Mouse (Mus musculus) forebrain, embryonic 10.5 days (tissue): ENCODE results near the gene Cd209g. TPM values are rescaled to one million over a fixed set of nuclear protein-coding genes. Genes with fewer than 3 reads are reported as not detected.

ENCODE experiments used
- DNase-seq: peaks from one replicate; pipeline ENCODE4 v3.0.0-alpha.2; 2017; ENCODE audit warnings: low spot score; ENCODE audit errors: extremely low spot score
- H3K27ac ChIP-seq: fragments of 300-500 bp; sonication (generic); 2 replicates; pipeline ENCODE4 v1.5.1; 2016; ENCODE audit warnings: mild to moderate bottlenecking
- H3K27me3 ChIP-seq: fragments of 300-500 bp; sonication (generic); 2 replicates; pipeline ENCODE4 v1.6.1; 2016; ENCODE audit warnings: mild to moderate bottlenecking; ENCODE audit not compliant: poor library complexity, severe bottlenecking
- H3K36me3 ChIP-seq: fragments of 300-500 bp; sonication (generic); replicated peaks from 2 replicates; pipeline ENCODE4 v1.6.1; 2016; ENCODE audit warnings: mild to moderate bottlenecking, moderate library complexity
- H3K4me1 ChIP-seq: fragments of 300-500 bp; sonication (generic); 2 replicates; pipeline ENCODE4 v1.6.1; 2016
- H3K4me3 ChIP-seq: fragments of 300-500 bp; sonication (generic); 2 replicates; pipeline ENCODE4 v1.5.1; 2016; ENCODE audit warnings: mild to moderate bottlenecking, moderate library complexity
- H3K9me3 ChIP-seq: fragments of 300-500 bp; sonication (generic); 2 replicates; pipeline ENCODE4 v1.6.1; 2016; ENCODE audit warnings: mild to moderate bottlenecking, moderate library complexity
- WGBS: fragments of 180-500 bp; shearing (Covaris S2); methylation state at CpG from one replicate; pipeline ENCODE4 v1.1.7; 2016; 5-methylcytosine and 5-hydroxymethylcytosine counted together
- polyA plus RNA-seq: library from polyadenylated mRNA; unstranded; fragments of >200 nt; fragmentation: Nextera tagmentation; extraction: Ambion mirVana; gene quantifications from 2 replicates; pipeline ENCODE4 v1.2.1, GENCODE M21; 2016

The Cd209g gene
- polyA plus RNA-seq, 1 experiment from 2014 or later: not detected

- Histone ChIP-seq H3K27ac (peak overlapping the region; percentile 82), H3K4me1 (peaks cover 13% of the 10 kb centered on the region), H3K9me3 (no peaks in the 10 kb centered on the region), H3K4me3 (peak overlapping the region; percentile 77), H3K36me3 (no peaks in the 10 kb centered on the region), H3K27me3 (peaks cover 4% of the 10 kb centered on the region; the same call in 1 of the 2 replicates)
- WGBS: 13% methylated on average over 10 of the region's 10 CpGs
- no peak for DNase-seq
These were observed 33.1 kb downstream of the Cd209g start for GRCm38 (mm10) chr8:4166881-4167525.

- H3K4me1 ChIP-seq: peaks cover 13% of the 10 kb centered on the region
- H3K9me3 ChIP-seq: no peaks in the 10 kb centered on the region
- no peak for DNase-seq
- peaks cover 4% of the 10 kb centered on the region; the same call in 1 of the 2 replicates for H3K27me3 ChIP-seq
- no peaks in the 10 kb centered on the region for H3K36me3 ChIP-seq
- no peak overlapping the region for H3K4me3 ChIP-seq
- WGBS: 94% methylated on average over 1 of the region's 1 CpGs
- H3K27ac ChIP-seq: no peak overlapping the region
These were observed 34.0 kb downstream of the Cd209g start for GRCm38 (mm10) chr8:4167918-4168317.

- DNase-seq: no peak
- H3K27ac ChIP-seq: no peak overlapping the region
- H3K36me3 ChIP-seq: no peaks in the 10 kb centered on the region
- H3K9me3 ChIP-seq: no peaks in the 10 kb centered on the region
- H3K4me3 ChIP-seq: no peak overlapping the region
- peaks cover under 1% of the 10 kb centered on the region; the same call in 1 of the 2 replicates for H3K27me3 ChIP-seq
- 66% methylated on average over 3 of the region's 3 CpGs for WGBS
- no peaks in the 10 kb centered on the region for H3K4me1 ChIP-seq
These were observed 38.6 kb downstream of the Cd209g start for GRCm38 (mm10) chr8:4172486-4172885.

- DNase-seq: no peak
- Histone ChIP-seq H3K4me1 (no peaks in the 10 kb centered on the region), H3K9me3 (no peaks in the 10 kb centered on the region), H3K4me3 (no peak overlapping the region), H3K27me3 (no peaks in the 10 kb centered on the region; the same call in 1 of the 2 replicates), H3K27ac (no peak overlapping the region), H3K36me3 (no peaks in the 10 kb centered on the region)
- WGBS: 71% methylated on average over 2 of the region's 2 CpGs
These were observed 40.1 kb downstream of the Cd209g start for GRCm38 (mm10) chr8:4174018-4174417.

- Histone ChIP-seq H3K4me1 (no peaks in the 10 kb centered on the region), H3K27ac (no peak overlapping the region), H3K9me3 (no peaks in the 10 kb centered on the region), H3K27me3 (no peaks in the 10 kb centered on the region), H3K4me3 (no peak overlapping the region), H3K36me3 (peaks cover 14% of the 10 kb centered on the region)
- 84% methylated on average over 8 of the region's 8 CpGs for WGBS
- no peak for DNase-seq
These were observed 49.5 kb downstream of the Cd209g start for GRCm38 (mm10) chr8:4183409-4183808.

GRCm38 (mm10) chr8:4186151-4186550 is 52.3 kb downstream of the Cd209g start:
- H3K4me1 ChIP-seq: no peaks in the 10 kb centered on the region
- H3K36me3 ChIP-seq: peaks cover 14% of the 10 kb centered on the region
- no peaks in the 10 kb centered on the region for H3K9me3 ChIP-seq
- no peak overlapping the region for H3K27ac ChIP-seq
- DNase-seq: no peak
- no peak overlapping the region for H3K4me3 ChIP-seq
- no peaks in the 10 kb centered on the region for H3K27me3 ChIP-seq
- WGBS: 96% methylated on average over 2 of the region's 2 CpGs

Other genes with a start within 250 kb of the Cd209g start
- gene Cd209b, start 207.3 kb upstream of the Cd209g start, polyA plus RNA-seq: not detected in 2 replicates
- gene Cd209c, start 179.4 kb upstream of the Cd209g start, polyA plus RNA-seq: 0.41 and 0.42 TPM in 2 replicates
- gene Cd209f, start 28.3 kb upstream of the Cd209g start, polyA plus RNA-seq: not detected in 2 replicates
- gene Evi5l, start 32.5 kb downstream of the Cd209g start, polyA plus RNA-seq: 17.8 and 21.9 TPM in 2 replicates
- 14.8 and 18.3 TPM in 2 replicates for gene Prr36, start 83.4 kb downstream of the Cd209g start, polyA plus RNA-seq
- 0.12 and 0.22 TPM in 2 replicates for gene Lrrc8e, start 92.7 kb downstream of the Cd209g start, polyA plus RNA-seq
- 29.9 and 31.4 TPM in 2 replicates for gene Map2k7, start 104.6 kb downstream of the Cd209g start, polyA plus RNA-seq
- 0.70 and 0.81 TPM in 2 replicates for gene Gm49320, start 104.8 kb downstream of the Cd209g start, polyA plus RNA-seq
- 2.5 and 4.1 TPM in 2 replicates for gene Tgfbr3l, start 114.1 kb downstream of the Cd209g start, polyA plus RNA-seq
- 64.0 and 64.7 TPM in 2 replicates for gene Snapc2, start 119.0 kb downstream of the Cd209g start, polyA plus RNA-seq
- 111 and 120 TPM in 2 replicates for gene Ctxn1, start 125.2 kb downstream of the Cd209g start, polyA plus RNA-seq
- gene Timm44, start 141.8 kb downstream of the Cd209g start, polyA plus RNA-seq: 69.8 and 70.2 TPM in 2 replicates
- gene Ccl25, start 191.1 kb downstream of the Cd209g start, polyA plus RNA-seq: 23.6 and 26.4 TPM in 2 replicates
- gene Elavl1, start 191.3 kb downstream of the Cd209g start, polyA plus RNA-seq: 354 and 371 TPM in 2 replicates